Mouse (Mus musculus): ENCODE measurements at regions not wholly inside any gene's neighbourhood (a gene's known extent, or its start where the extent isn't known, plus 50 kb on each side); places are given as distances from the start of the nearest gene placed in this dataset.

DNA sequence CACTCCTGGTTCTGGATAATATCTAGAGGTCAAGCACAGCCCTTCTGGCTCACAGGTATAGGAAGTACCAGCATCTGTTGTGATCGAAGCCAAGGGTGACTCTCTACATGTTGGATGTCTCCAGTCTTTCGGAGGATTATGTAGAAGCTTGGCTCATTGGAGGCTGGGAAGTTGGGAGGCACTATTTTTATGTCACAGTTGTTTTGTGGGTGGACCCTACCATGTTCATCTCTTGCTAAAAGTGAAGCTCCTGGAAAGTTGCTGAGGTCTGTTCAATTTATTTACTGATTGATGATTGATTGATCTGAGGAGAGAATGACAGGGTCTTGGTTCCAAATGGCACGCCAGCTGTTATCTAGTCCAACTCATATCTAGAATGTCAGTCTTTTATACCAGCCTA is 219.0 kb downstream of the Dusp6 start:
- Histone ChIP-seq H3K4me1 (ENCODE audit: control insufficient read depth, insufficient read depth, low read length) (no peaks in the 10 kb centered on the region), H3K36me3 (ENCODE audit: control insufficient read depth, insufficient read depth, low read length) (no peaks in the 10 kb centered on the region), H3K4me2 (ENCODE audit: low read depth) (no peak overlapping the region), H3K27me3 (ENCODE audit: control insufficient read depth, insufficient read depth, low read length) (no peaks in the 10 kb centered on the region), H3K9me3 (ENCODE audit: control insufficient read depth, low read length) (no peaks in the 10 kb centered on the region), H3K9ac (ENCODE audit: low read length) (no peak overlapping the region), H3K27ac (ENCODE audit: low read depth, low read length) (no peak overlapping the region), H3K4me3 (ENCODE audit: low read depth, low read length) (no peak overlapping the region)
- DNase-seq (ENCODE audit: low spot score) = no peak
- no peak for ATAC-seq (ENCODE audit: insufficient read depth, low FRiP score, low TSS enrichment)
- WGBS = 96% methylated on average over 3 of the region's 3 CpGs

DNA sequence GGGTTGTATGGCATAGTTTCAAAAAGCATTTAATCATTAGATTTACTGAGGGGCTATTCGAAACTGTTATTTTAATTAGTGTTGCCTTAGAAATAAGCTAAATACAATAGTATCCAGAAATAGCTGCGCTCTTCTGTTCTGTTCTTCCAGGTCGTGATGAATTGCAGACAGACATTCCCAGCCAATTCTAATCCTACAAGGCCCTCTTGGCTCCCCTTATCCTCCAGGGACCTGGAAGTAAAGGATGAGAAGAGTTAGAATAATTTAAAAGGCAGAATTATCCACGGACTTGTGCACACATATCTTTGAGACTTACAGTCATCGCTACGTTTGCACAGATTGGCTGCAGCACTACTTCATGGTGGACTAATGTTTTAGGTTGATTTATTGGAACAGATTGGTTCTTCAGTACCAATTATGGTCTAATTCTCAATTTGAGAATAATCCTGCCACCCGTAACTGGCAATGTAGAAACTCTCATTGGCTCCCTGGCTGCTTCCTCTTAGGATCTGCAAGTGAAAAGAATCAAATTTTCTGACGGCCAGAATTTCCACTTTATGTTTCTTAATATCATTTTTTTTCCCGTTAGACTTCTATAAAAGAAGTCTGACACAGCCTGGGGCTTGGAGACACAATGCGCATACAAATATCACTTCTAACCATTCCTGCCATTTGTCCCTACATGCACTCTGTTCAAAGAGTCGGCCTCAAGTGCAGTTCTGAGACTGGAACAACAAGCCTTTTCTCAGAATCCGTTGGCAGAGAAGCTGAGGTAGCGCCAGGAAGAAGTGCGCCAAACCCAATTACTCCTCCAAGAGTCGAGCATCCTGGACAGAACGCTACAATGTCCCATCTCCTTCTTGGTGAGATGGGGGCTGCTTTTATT is 225.4 kb downstream of the Dusp6 start:
- Histone ChIP-seq H3K9me3 (ENCODE audit: control insufficient read depth, low read length) (no peaks in the 10 kb centered on the region), H3K4me3 (ENCODE audit: low read depth, low read length) (no peak overlapping the region), H3K4me1 (ENCODE audit: control insufficient read depth, insufficient read depth, low read length) (no peaks in the 10 kb centered on the region), H3K9ac (ENCODE audit: low read length) (no peak overlapping the region), H3K36me3 (ENCODE audit: control insufficient read depth, insufficient read depth, low read length) (no peaks in the 10 kb centered on the region), H3K27me3 (ENCODE audit: control insufficient read depth, insufficient read depth, low read length) (no peaks in the 10 kb centered on the region), H3K27ac (ENCODE audit: low read depth, low read length) (no peak overlapping the region), H3K4me2 (ENCODE audit: low read depth) (no peak overlapping the region)
- no peak for DNase-seq (ENCODE audit: low spot score)
- 92% methylated on average over 16 of the region's 16 CpGs for WGBS
- no peak for ATAC-seq (ENCODE audit: insufficient read depth, low FRiP score, low TSS enrichment)

DNA sequence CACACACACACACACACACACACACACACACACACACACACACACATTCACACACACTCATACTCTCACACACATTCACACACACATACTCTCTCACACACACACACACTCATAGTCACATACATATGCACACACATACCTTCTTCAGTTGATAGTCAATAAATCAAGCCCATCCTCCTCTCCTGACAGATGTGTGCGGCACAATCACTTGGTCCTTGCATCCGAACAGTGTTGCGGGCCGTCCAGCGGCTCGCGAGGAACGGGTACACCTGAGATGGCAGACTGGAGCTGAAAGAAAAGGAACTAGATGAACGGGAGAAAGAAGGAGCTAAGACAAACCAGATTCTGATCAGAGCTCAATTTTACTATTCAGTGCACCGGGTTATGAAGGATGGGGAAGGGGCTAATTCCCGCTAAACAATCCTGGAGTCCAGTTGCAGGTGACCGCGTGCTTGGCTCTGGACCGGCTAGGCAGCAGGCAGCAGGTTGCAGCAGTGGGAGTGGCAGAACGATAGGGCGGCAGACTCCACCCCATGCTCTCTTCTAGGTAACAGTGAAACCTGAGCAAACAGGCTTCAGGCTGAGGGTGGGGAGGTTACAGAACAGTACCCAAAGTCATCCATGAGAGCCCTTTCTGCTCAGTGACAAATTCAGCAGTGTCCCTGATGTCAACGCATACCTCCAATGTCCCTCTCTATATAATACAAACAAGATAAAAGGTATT is 247.8 kb downstream of the Csl start:
- H3K27me3 ChIP-seq (ENCODE audit: control insufficient read depth, insufficient read depth, low read length) = no peaks in the 10 kb centered on the region
- no peak overlapping the region for H3K4me3 ChIP-seq (ENCODE audit: low read depth, low read length)
- no peaks in the 10 kb centered on the region for H3K36me3 ChIP-seq (ENCODE audit: control insufficient read depth, insufficient read depth, low read length)
- no peak overlapping the region for H3K9ac ChIP-seq (ENCODE audit: low read length)
- DNase-seq (ENCODE audit: low spot score) (no peak), ATAC-seq (ENCODE audit: insufficient read depth, low FRiP score, low TSS enrichment) (no peak)
- 74% methylated on average over 17 of the region's 17 CpGs for WGBS
- H3K4me2 ChIP-seq (ENCODE audit: low read depth) = no peak overlapping the region
- no peak overlapping the region for H3K27ac ChIP-seq (ENCODE audit: low read depth, low read length)
- H3K9me3 ChIP-seq (ENCODE audit: control insufficient read depth, low read length) = no peaks in the 10 kb centered on the region
- H3K4me1 ChIP-seq (ENCODE audit: control insufficient read depth, insufficient read depth, low read length) = no peaks in the 10 kb centered on the region

DNA sequence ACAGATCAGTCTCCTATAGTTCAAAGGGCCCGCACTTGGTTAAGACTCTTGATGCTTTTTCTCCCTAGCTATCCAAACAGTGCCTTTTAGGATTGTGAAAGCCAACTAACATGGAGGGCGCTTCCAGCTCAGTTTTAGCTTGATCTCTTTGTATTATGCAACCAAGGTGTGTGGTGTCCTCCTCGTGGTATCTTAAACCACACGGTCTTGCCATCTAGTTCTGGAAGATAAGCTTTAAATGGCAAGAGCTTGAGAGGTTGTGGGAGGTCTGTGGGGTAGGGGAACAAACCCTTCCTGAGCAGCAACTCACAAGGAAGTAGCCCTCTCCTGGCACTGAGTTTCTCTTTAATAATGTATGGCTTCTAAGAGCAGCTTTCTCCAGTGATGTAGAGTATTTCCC is 241.5 kb downstream of the Csl start:
- no peak overlapping the region for H3K4me2 ChIP-seq (ENCODE audit: low read depth)
- H3K27ac ChIP-seq (ENCODE audit: low read depth, low read length) = no peak overlapping the region
- no peak for ATAC-seq (ENCODE audit: insufficient read depth, low FRiP score, low TSS enrichment)
- H3K4me3 ChIP-seq (ENCODE audit: low read depth, low read length) = no peak overlapping the region
- peaks cover 3% of the 10 kb centered on the region; the same call in 1 of the 2 replicates for H3K4me1 ChIP-seq (ENCODE audit: control insufficient read depth, insufficient read depth, low read length)
- WGBS = 91% methylated on average over 4 of the region's 4 CpGs
- no peak overlapping the region for H3K9ac ChIP-seq (ENCODE audit: low read length)
- H3K9me3 ChIP-seq (ENCODE audit: control insufficient read depth, low read length) = no peaks in the 10 kb centered on the region
- DNase-seq (ENCODE audit: low spot score) = no peak
- no peaks in the 10 kb centered on the region for H3K36me3 ChIP-seq (ENCODE audit: control insufficient read depth, insufficient read depth, low read length)
- no peaks in the 10 kb centered on the region for H3K27me3 ChIP-seq (ENCODE audit: control insufficient read depth, insufficient read depth, low read length)

DNA sequence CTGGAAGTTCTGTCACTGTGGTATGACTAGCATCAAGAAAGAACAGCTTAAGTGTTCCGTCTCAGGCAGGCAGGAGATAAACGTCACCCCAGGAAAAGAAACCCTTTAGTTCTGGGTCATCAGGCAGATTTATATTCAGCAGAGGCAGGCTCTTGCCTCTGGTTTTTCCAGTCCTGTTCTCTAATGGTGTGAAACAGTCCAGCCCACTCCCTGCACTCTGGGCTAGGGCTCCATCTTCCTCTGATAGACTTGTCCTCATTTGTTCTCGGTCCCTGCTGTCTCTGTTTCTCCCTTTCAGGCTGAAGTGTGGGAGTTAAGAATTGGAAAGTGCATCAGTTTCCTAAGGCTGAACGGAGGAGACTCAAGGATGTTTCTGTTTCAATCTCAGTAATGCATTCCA is 240.0 kb downstream of the Csl start:
- H3K9me3 ChIP-seq (ENCODE audit: control insufficient read depth, low read length) = no peaks in the 10 kb centered on the region
- no peak overlapping the region for H3K4me3 ChIP-seq (ENCODE audit: low read depth, low read length)
- WGBS = 22% methylated on average over 4 of the region's 4 CpGs
- peak; percentile 28 for DNase-seq (ENCODE audit: low spot score)
- H3K27ac ChIP-seq (ENCODE audit: low read depth, low read length) = no peak overlapping the region
- no peak overlapping the region for H3K4me2 ChIP-seq (ENCODE audit: low read depth)
- no peaks in the 10 kb centered on the region for H3K27me3 ChIP-seq (ENCODE audit: control insufficient read depth, insufficient read depth, low read length)
- ATAC-seq (ENCODE audit: insufficient read depth, low FRiP score, low TSS enrichment) = peak; percentile 53; the same call in 1 of the 2 replicates
- H3K36me3 ChIP-seq (ENCODE audit: control insufficient read depth, insufficient read depth, low read length) = no peaks in the 10 kb centered on the region
- H3K9ac ChIP-seq (ENCODE audit: low read length) = no peak overlapping the region
- peaks cover 3% of the 10 kb centered on the region for H3K4me1 ChIP-seq (ENCODE audit: control insufficient read depth, insufficient read depth, low read length)

DNA sequence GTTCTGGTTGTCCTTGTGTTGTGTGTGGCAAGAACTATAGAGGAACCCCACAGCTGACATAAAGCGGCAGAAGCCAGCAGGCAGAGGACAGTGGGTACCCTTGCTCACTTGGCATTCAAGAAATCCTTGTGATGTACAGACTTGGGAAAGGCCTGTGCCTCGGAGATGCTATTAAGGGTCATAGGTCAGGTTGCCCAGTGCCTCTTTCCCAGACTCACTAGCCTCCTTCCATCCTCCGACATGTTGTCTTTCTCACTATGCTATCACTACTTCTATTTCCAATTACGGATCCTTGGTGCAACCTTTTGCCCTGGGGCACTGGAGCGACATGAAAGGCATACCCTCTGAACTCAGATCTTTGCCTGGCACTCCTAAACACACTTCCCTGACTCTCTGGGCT is 235.6 kb downstream of the Csl start:
- Histone ChIP-seq H3K36me3 (ENCODE audit: control insufficient read depth, insufficient read depth, low read length) (no peaks in the 10 kb centered on the region), H3K4me2 (ENCODE audit: low read depth) (no peak overlapping the region), H3K27ac (ENCODE audit: low read depth, low read length) (no peak overlapping the region), H3K9me3 (ENCODE audit: control insufficient read depth, low read length) (no peaks in the 10 kb centered on the region), H3K9ac (ENCODE audit: low read length) (no peak overlapping the region), H3K4me3 (ENCODE audit: low read depth, low read length) (no peak overlapping the region), H3K27me3 (ENCODE audit: control insufficient read depth, insufficient read depth, low read length) (no peaks in the 10 kb centered on the region), H3K4me1 (ENCODE audit: control insufficient read depth, insufficient read depth, low read length) (peaks cover 5% of the 10 kb centered on the region)
- 75% methylated on average over 5 of the region's 5 CpGs for WGBS
- ATAC-seq (ENCODE audit: insufficient read depth, low FRiP score, low TSS enrichment) (no peak), DNase-seq (ENCODE audit: low spot score) (no peak)

DNA sequence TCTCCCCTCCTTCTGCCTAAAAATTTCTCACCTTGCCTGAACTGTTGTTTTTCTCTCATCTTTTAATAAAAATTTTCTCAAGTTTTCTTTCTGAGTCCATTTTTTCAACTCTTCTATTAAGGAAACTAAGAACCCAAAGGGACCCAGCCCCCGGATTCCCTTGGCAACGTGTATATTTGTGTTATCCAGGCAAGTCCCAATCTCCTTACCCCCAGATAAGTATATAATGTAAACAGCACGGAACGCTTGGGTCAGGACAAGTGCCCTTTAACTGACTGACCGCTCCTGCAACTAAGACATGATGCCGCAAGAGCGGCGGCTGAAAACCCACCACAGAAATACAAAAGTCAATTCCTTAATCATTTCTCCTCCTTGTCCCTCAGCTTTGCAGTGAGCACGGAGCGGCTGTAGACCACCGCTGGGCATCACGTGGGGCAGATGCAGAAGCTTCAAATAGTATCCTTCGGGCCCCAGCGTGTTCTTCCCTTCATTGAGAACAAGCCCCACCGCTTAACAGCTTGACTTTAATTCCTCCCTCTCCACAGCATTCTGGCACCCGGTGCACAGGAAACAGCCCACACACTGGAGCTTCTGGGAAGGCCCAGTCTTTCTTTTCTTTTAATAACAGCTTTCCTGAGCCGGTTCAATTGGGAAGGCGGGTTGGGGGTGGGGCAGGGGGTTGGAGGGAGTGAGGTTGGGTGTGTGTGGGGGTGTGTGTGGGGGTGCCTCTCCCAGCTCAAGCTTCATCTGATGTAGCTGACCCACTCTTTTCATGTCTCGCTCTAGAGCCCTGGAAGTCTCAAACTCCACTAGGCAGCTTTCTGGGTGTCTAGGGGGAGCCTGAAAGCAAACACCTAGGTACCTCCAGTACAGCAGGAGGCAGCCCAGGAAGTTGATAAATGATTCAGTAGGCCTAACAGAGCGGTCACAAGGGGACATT is 234.9 kb downstream of the Csl start:
- DNase-seq (ENCODE audit: low spot score) (peak; percentile 45), ATAC-seq (ENCODE audit: insufficient read depth, low FRiP score, low TSS enrichment) (no peak)
- Histone ChIP-seq H3K4me3 (ENCODE audit: low read depth, low read length) (no peak overlapping the region), H3K27ac (ENCODE audit: low read depth, low read length) (no peak overlapping the region), H3K27me3 (ENCODE audit: control insufficient read depth, insufficient read depth, low read length) (no peaks in the 10 kb centered on the region), H3K9me3 (ENCODE audit: control insufficient read depth, low read length) (no peaks in the 10 kb centered on the region), H3K9ac (ENCODE audit: low read length) (no peak overlapping the region), H3K36me3 (ENCODE audit: control insufficient read depth, insufficient read depth, low read length) (no peaks in the 10 kb centered on the region), H3K4me2 (ENCODE audit: low read depth) (no peak overlapping the region), H3K4me1 (ENCODE audit: control insufficient read depth, insufficient read depth, low read length) (peaks cover 4% of the 10 kb centered on the region)
- WGBS = 41% methylated on average over 20 of the region's 20 CpGs

DNA sequence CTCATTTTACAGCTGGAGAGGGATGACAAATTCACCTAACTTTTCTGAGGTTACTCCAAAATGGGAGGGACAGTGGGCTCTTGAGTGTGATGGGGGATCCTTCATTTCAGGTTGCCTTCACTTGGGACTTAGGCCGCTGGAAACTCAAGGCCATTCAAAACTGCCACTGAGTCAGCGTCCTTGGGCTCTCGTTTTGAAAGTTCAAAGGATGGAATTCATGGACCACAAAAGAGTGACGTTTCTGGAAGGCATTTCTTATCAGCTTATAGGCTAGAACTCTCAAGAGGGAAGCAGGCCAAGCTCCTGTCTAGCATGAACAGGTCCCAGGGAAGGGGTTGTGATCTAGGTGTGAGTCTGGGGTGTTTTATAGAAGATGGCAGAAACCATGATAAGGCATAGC is 233.3 kb downstream of the Csl start:
- 91% methylated on average over 4 of the region's 4 CpGs for whole genome bisulfite sequencing
- no peak for ATAC-seq (ENCODE audit: insufficient read depth, low FRiP score, low TSS enrichment)
- no peak overlapping the region for H3K4me3 ChIP-seq (ENCODE audit: low read depth, low read length)
- H3K9ac ChIP-seq (ENCODE audit: low read length) = no peak overlapping the region
- H3K27ac ChIP-seq (ENCODE audit: low read depth, low read length) = no peak overlapping the region
- peaks cover 3% of the 10 kb centered on the region for H3K4me1 ChIP-seq (ENCODE audit: control insufficient read depth, insufficient read depth, low read length)
- no peak overlapping the region for H3K4me2 ChIP-seq (ENCODE audit: low read depth)
- no peak for DNase-seq (ENCODE audit: low spot score)
- no peaks in the 10 kb centered on the region for H3K27me3 ChIP-seq (ENCODE audit: control insufficient read depth, insufficient read depth, low read length)
- no peaks in the 10 kb centered on the region for H3K9me3 ChIP-seq (ENCODE audit: control insufficient read depth, low read length)
- no peaks in the 10 kb centered on the region for H3K36me3 ChIP-seq (ENCODE audit: control insufficient read depth, insufficient read depth, low read length)
